Comparison of ENCODE assay signal across 13 mouse cellular contexts in genomic region chr4:106149471-106150048, GRCm38 (mm10).
"Had no signal": no experiment of that assay in that cellular context is flagged by ENCODE, and none has a peak within 500 bp of the region (broad histone marks: within the 10 kb centered on the region; RNA-seq: fewer than 3 reads in every experiment).

No protein-coding gene starts in this region.

- H3K4me3 ChIP-seq: layer of hippocampus, adult 2 months; liver, embryonic 15.5 days; megakaryocyte, embryonic 14.5 days; midbrain, embryonic 12.5 days had no signal

- H3K36me3 ChIP-seq: liver, embryonic 15.5 days; midbrain, embryonic 12.5 days had no signal

- H3K4me1 ChIP-seq: liver, embryonic 15.5 days; megakaryocyte, embryonic 14.5 days had no signal

- H3K9me3 ChIP-seq: liver, embryonic 15.5 days; midbrain, embryonic 12.5 days had no signal

- DNase-seq: kidney, postnatal 10 days; kidney, postnatal 4 days; left cerebral cortex, postnatal 4 days; lung, embryonic 14.5 days; lung, postnatal 14 days; right cerebral cortex, postnatal 25 days; thymus, postnatal 36 days had no signal

- H3K27me3 ChIP-seq: liver, embryonic 15.5 days; megakaryocyte, embryonic 14.5 days; midbrain, embryonic 12.5 days had no signal

- H3K9ac ChIP-seq: liver, embryonic 15.5 days; lung, embryonic 14.5 days; midbrain, embryonic 12.5 days had no signal

- H3K4me2 ChIP-seq: liver, embryonic 11.5 days; liver, embryonic 15.5 days; lung, embryonic 14.5 days; midbrain, embryonic 12.5 days had no signal

- H3K27ac ChIP-seq: layer of hippocampus, adult 2 months; liver, embryonic 15.5 days; macrophage; midbrain, embryonic 12.5 days had no signal
